Mouse (Mus musculus) G1E (cell line): ENCODE data around the gene Otx1. TPM values are rescaled to one million over a fixed set of nuclear protein-coding genes. Genes with fewer than 3 reads are reported as not detected.
A peak's percentile ranks its signal among the peaks of the same experiment; 100 is the strongest.

Experiments
- ATAC-seq: 2 replicates; pipeline ENCODE4 v1.8.0; 2016; ENCODE audit warnings: mild to moderate bottlenecking; ENCODE audit not compliant: insufficient number of reproducible peaks, poor library complexity, low FRiP score, severe bottlenecking; ENCODE audit errors: extremely low read depth
- DNase-seq: peaks from one replicate; pipeline ENCODE4 v3.0.0; 2012; ENCODE audit warnings: low spot score
- H3K27me3 ChIP-seq: 2 replicates; pipeline ENCODE4 v1.6.1; 2012; ENCODE audit warnings: mild to moderate bottlenecking, low read length, inconsistent platforms; ENCODE audit not compliant: insufficient read depth
- H3K36me3 ChIP-seq: replicated peaks from 2 replicates; pipeline ENCODE3; 2012; ENCODE audit warnings: mild to moderate bottlenecking, inconsistent platforms
- H3K4me1 ChIP-seq: 2 replicates; pipeline ENCODE4 v1.6.1; 2012; ENCODE audit warnings: low read depth, low read length, inconsistent platforms, mixed read lengths; ENCODE audit not compliant: insufficient read depth
- H3K4me3 ChIP-seq: 2 replicates; pipeline ENCODE4 v1.5.1; 2012; ENCODE audit warnings: low read depth, mild to moderate bottlenecking, inconsistent platforms, low read length, moderate library complexity, mixed read lengths
- H3K9me3 ChIP-seq: replicated peaks from 2 replicates; pipeline ENCODE4 v1.6.1; 2012; ENCODE audit warnings: inconsistent platforms
- CTCF ChIP-seq: IDR thresholded peaks from 2 replicates; pipeline ENCODE4 v1.5.1; 2012; ENCODE audit warnings: low read depth, low read length, inconsistent platforms, mixed read lengths
- GATA1 ChIP-seq: IDR thresholded peaks from 2 replicates; pipeline ENCODE4 v1.6.1; 2012; ENCODE audit warnings: borderline replicate concordance, low read length, inconsistent platforms, mixed read lengths
- GATA2 ChIP-seq: IDR thresholded peaks from 2 replicates; pipeline ENCODE4 v1.6.1; 2012; ENCODE audit warnings: low read depth, low read length, inconsistent platforms, borderline replicate concordance
- POLR2AphosphoS5 ChIP-seq: IDR thresholded peaks from 2 replicates; pipeline ENCODE4 v1.6.1; 2012; ENCODE audit warnings: low read depth, low read length, inconsistent platforms; ENCODE audit not compliant: insufficient replicate concordance
- TAL1 ChIP-seq: conservative IDR thresholded peaks from 2 replicates; pipeline ENCODE4 v1.6.1; 2012; ENCODE audit warnings: low read depth, low read length, inconsistent platforms, mixed read lengths
- polyA plus RNA-seq: library from polyadenylated mRNA; stranded (reverse); fragments of >175 nt; gene quantifications from 2 replicates; pipeline ENCODE4 v1.2.3, GENCODE M21; 2012
- total RNA-seq, 2 experiments: library from RNA; stranded (forward) in 1 of 2; stranded (reverse) in 1 of 2; fragments of 200-1000 nt in 1 of 2; fragments of >200 nt in 1 of 2; fragmentation: Nextera tagmentation in 1 of 2; gene quantifications; 2 replicates each; pipeline ENCODE4 v1.2.3; 2014 to 2017

The Otx1 gene
- total and polyA plus RNA-seq, 3 experiments = 0.11 to 0.12 TPM; not detected in 1

- ATAC-seq = no peak; the same call in 1 of the 2 replicates
Observed at GRCm38 (mm10) chr11:22001321-22002061, 1.2 kb downstream of the Otx1 start.

DNA sequence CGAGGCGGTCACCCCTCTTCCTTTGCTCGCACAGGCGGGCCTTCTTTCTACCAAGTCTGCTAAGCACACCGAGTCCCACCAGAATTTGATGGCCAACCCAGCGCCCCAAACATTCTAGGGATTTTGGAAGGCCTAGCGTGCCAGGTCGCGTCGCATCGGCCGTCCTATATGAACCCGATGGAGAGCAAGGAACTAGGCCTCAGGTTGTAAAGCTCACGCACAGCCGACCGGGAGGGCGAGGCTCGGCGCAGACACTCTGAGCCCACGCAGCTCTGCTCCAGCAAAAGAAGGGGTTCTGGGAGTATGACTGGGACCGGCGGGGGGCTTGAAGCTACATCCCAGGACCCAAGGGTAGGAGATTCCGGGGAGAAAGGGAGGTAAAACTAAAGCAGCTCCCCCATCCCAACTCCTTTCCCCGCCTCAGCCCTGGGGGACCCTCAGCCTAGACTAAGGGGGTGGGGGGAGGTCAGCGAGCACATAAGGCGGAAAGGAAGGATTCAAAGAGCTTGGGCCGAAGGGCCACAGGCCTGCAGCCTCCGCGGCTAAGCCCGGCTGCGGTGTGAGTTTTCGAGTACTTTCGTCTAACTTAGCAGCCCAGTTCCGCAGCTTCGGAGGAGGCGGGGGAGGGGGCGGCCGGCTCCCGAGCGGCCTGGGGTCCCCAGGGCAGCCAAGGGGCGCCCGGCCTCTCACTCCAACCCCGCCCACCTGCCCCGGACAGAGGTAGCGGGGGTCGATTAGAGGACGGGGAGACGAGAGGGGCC lies 2.2 kb downstream of the Otx1 start:
- Histone ChIP-seq H3K9me3 (0 out of 2 replicates have a peak, but pooled peaks cover 4% of the 10 kb centered on the region), H3K36me3 (no peaks in the 10 kb centered on the region), H3K4me1 (peaks cover 26% of the 10 kb centered on the region), H3K27me3 (peaks cover 93% of the 10 kb centered on the region), H3K4me3 (no peak overlapping the region; the same call in 1 of the 2 replicates)
- no peak for DNase-seq
- no peak for TF ChIP-seq TAL1
- no peak for TF ChIP-seq GATA2
- no peak for TF ChIP-seq CTCF
- TF ChIP-seq POLR2AphosphoS5 = no peak
- no peak for TF ChIP-seq GATA1
- ATAC-seq = no peak

More at GRCm38 (mm10) chr11:22001321-22002061, 1.2 kb downstream of the Otx1 start:
- Histone ChIP-seq H3K4me3 (peak overlapping the region; percentile 67), H3K4me1 (peaks cover 26% of the 10 kb centered on the region), H3K9me3 (0 out of 2 replicates have a peak, but pooled peaks cover 4% of the 10 kb centered on the region), H3K36me3 (no peaks in the 10 kb centered on the region), H3K27me3 (peaks cover 90% of the 10 kb centered on the region)
- no peak for TF ChIP-seq CTCF
- no peak for TF ChIP-seq POLR2AphosphoS5
- TF ChIP-seq GATA1 = no peak
- TF ChIP-seq TAL1 = no peak
- no peak for TF ChIP-seq GATA2
- no peak for DNase-seq

DNA sequence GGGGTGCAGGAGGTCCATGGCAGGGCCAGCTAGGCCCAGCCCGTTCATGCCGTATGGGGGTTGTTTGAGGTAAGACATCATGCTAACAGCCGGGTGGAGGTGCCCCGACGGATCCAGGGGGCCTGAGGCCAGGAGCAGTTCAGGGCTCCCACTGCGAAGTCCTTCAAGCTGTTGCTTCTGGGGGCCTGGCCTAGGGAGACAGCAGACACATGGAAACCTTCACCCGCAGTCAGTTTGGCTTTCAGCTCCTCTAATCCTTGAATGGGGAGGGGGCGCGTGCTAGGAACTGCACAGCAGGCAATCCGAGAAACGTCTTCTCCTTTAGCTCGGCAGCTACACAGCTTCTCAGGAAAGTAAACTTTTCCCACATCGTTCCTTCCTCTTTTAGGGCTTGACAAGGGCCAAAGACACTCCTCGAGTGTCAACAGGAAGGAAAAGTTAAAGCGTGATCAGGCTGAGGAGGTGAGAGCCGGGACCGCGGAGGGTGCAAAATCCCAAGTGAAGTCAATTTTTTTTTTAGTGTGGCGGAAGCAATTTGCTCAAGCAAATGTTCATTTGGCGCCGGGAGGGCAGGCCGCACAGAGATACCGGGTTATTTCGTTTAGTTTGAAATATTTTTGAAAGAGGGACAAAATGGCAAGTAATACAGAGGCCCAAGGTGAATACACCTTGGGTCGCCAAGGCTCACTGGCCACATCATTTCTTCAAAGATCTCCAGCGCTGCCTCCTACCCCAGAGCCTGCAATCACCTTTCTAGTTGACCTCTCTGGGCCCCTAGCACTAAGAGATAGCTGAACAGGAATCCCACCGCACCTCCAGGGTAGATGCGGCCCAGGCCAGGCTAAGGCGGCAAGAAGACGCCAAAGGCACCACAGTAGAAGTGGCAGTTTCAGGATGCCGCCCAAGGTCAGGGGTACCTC lies 3.0 kb downstream of the Otx1 start:
- TF ChIP-seq CTCF (no peak), POLR2AphosphoS5 (no peak), TAL1 (no peak), GATA1 (no peak), GATA2 (no peak)
- Histone ChIP-seq H3K36me3 (no peaks in the 10 kb centered on the region), H3K4me1 (peaks cover 25% of the 10 kb centered on the region), H3K9me3 (0 out of 2 replicates have a peak, but pooled peaks cover 4% of the 10 kb centered on the region), H3K4me3 (no peak overlapping the region), H3K27me3 (peaks cover 93% of the 10 kb centered on the region)
- ATAC-seq (no peak), DNase-seq (no peak)

- H3K4me3 ChIP-seq = no peak overlapping the region
- DNase-seq (no peak), ATAC-seq (no peak)
- H3K36me3 ChIP-seq = no peaks in the 10 kb centered on the region
- peaks cover 9% of the 10 kb centered on the region for H3K9me3 ChIP-seq
- peaks cover 96% of the 10 kb centered on the region for H3K27me3 ChIP-seq
- no peak for TF ChIP-seq GATA1
- no peak for TF ChIP-seq POLR2AphosphoS5
- TF ChIP-seq CTCF = no peak
- TF ChIP-seq TAL1 = no peak
- TF ChIP-seq GATA2 = no peak
- peaks cover 15% of the 10 kb centered on the region for H3K4me1 ChIP-seq
Observed at GRCm38 (mm10) chr11:21998141-21999047, 4.3 kb downstream of the Otx1 start.

- Histone ChIP-seq H3K36me3 (no peaks in the 10 kb centered on the region), H3K27me3 (peaks cover 96% of the 10 kb centered on the region), H3K4me3 (no peak overlapping the region), H3K4me1 (peaks cover 8% of the 10 kb centered on the region; the same call in 1 of the 2 replicates), H3K9me3 (peaks cover 17% of the 10 kb centered on the region)
- TF ChIP-seq POLR2AphosphoS5 (no peak), TAL1 (no peak), GATA2 (no peak)
- DNase-seq (no peak), ATAC-seq (no peak)
Observed at GRCm38 (mm10) chr11:21997561-21998140, 5.0 kb downstream of the Otx1 start.
